Mouse (Mus musculus) erythroid progenitor cell, adult 5-6 weeks (primary cell): ENCODE results near the gene Tmem43. TPM values are rescaled to one million over a fixed set of nuclear protein-coding genes. Genes with fewer than 3 reads are reported as not detected.

Source experiments
- ATAC-seq: replicated peaks from 2 replicates; pipeline ENCODE4 v1.8.0; 2016; ENCODE audit warnings: moderate number of reproducible peaks, mild to moderate bottlenecking, moderate TSS enrichment, inconsistent platforms; ENCODE audit not compliant: poor library complexity, low FRiP score, severe bottlenecking
- total RNA-seq, 2 experiments: library from RNA; stranded (forward) in 1 of 2; stranded (reverse) in 1 of 2; fragments of 150-400 nt in 1 of 2; fragments of 186-747, 209-891 nt in 1 of 2; gene quantifications; 2 replicates each; pipeline versions ENCODE4 v1.2.3 to v1.2.4; 2015 to 2017; ENCODE audit warnings: low replicate concordance in 2 of 2

Tmem43 gene
- total RNA-seq, 2 experiments from 2014 or later, result 6.3 to 6.7 TPM

GRCm38 (mm10) chr6:91530673-91531072 is 57.2 kb downstream of the Tmem43 start:
- no peak for ATAC-seq

- ATAC-seq, result no peak
These were observed 57.8 kb downstream of the Tmem43 start for GRCm38 (mm10) chr6:91531276-91531675.

GRCm38 (mm10) chr6:91532661-91533060 is 59.2 kb downstream of the Tmem43 start:
- ATAC-seq, result no peak

- ATAC-seq, result no peak
These were observed 59.9 kb downstream of the Tmem43 start for GRCm38 (mm10) chr6:91533359-91533758.

- no peak for ATAC-seq
These were observed 60.3 kb downstream of the Tmem43 start for GRCm38 (mm10) chr6:91533771-91534170.

- no peak for ATAC-seq
These were observed 60.8 kb downstream of the Tmem43 start for GRCm38 (mm10) chr6:91534268-91534667.

- ATAC-seq, result no peak
These were observed 61.7 kb downstream of the Tmem43 start for GRCm38 (mm10) chr6:91535231-91535630.

- ATAC-seq, result no peak
These were observed 62.7 kb downstream of the Tmem43 start for GRCm38 (mm10) chr6:91536047-91536765.

Other genes with a start within 250 kb of the Tmem43 start
- not detected in 2 replicates for gene Wnt7a, start 62.3 kb upstream of the Tmem43 start, total RNA-seq (2015; ENCODE audit: low replicate concordance)
- not detected in 2 replicates for gene Wnt7a, start 62.3 kb upstream of the Tmem43 start, total RNA-seq (2017; ENCODE audit: low replicate concordance)
- 2.9 and 4.0 TPM in 2 replicates for gene Chchd4, start 157 bp upstream of the Tmem43 start, total RNA-seq (2015; ENCODE audit: low replicate concordance)
- gene Chchd4, start 157 bp upstream of the Tmem43 start, total RNA-seq (2017; ENCODE audit: low replicate concordance), result 2.3 and 3.0 TPM in 2 replicates
- gene Xpc, start 42.2 kb downstream of the Tmem43 start, total RNA-seq (2015; ENCODE audit: low replicate concordance), result 3.2 and 5.4 TPM in 2 replicates
- 4.7 and 6.4 TPM in 2 replicates for gene Xpc, start 42.2 kb downstream of the Tmem43 start, total RNA-seq (2017; ENCODE audit: low replicate concordance)
- 92.6 and 97.3 TPM in 2 replicates for gene Lsm3, start 42.2 kb downstream of the Tmem43 start, total RNA-seq (2015; ENCODE audit: low replicate concordance)
- 114 and 121 TPM in 2 replicates for gene Lsm3, start 42.2 kb downstream of the Tmem43 start, total RNA-seq (2017; ENCODE audit: low replicate concordance)
- 25.6 and 25.9 TPM in 2 replicates for gene Slc6a6, start 210.3 kb downstream of the Tmem43 start, total RNA-seq (2015; ENCODE audit: low replicate concordance)
- gene Slc6a6, start 210.3 kb downstream of the Tmem43 start, total RNA-seq (2017; ENCODE audit: low replicate concordance), result 9.8 and 10.9 TPM in 2 replicates